Mouse (Mus musculus): Measurements from ENCODE around the gene Tex26.

DNA sequence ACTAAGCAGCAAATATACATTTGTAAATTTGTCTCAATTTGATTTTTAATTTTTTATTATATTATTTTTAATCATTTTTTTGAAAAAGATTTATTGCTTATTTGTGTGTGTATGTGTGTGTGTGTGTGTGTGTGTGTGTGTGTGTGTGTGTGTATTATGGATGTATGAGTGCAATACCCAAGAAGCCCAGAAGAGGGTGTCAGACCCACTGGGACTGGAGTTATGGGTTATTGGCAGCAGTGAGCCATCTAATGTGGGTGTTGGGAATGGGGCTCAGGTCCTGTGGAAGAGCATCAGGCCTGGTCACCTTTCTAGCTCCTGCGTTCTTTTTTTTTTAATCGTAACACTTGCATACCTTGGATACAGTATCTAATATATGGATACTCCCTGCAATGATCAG is 66.6 kb downstream of the Tex26 start:
- no peak for TF ChIP-seq CTCF (IDR thresholded peaks at IDR 0.05; ENCODE audit: control insufficient read depth, insufficient read depth, insufficient read length)
- no peak for TF ChIP-seq MYOD1 (IDR thresholded peaks at IDR 0.05; ENCODE audit: control insufficient read depth, insufficient read length, low read depth)
- TF ChIP-seq CEBPB (IDR thresholded peaks at IDR 0.05; ENCODE audit: low read depth), result no peak
- TF ChIP-seq USF1 (IDR thresholded peaks at IDR 0.05; ENCODE audit: low read depth), result no peak

Data from C2C12 (cell line).